Mouse (Mus musculus): ENCODE measurements around the gene 2310039H08Rik. TPM values are rescaled to one million over a fixed set of nuclear protein-coding genes. Genes with fewer than 3 reads are reported as not detected.
A peak's percentile ranks its signal among the peaks of the same experiment; 100 is the strongest.
"Not testable (repeated sequence)": the region's sequence is repeated elsewhere in the genome, so short reads cannot be mapped to it uniquely, and the experiment has no call there.

The 2310039H08Rik gene
- total RNA-seq, 2 experiments from 2014 or later: 18.7 to 21.1 TPM

DNA sequence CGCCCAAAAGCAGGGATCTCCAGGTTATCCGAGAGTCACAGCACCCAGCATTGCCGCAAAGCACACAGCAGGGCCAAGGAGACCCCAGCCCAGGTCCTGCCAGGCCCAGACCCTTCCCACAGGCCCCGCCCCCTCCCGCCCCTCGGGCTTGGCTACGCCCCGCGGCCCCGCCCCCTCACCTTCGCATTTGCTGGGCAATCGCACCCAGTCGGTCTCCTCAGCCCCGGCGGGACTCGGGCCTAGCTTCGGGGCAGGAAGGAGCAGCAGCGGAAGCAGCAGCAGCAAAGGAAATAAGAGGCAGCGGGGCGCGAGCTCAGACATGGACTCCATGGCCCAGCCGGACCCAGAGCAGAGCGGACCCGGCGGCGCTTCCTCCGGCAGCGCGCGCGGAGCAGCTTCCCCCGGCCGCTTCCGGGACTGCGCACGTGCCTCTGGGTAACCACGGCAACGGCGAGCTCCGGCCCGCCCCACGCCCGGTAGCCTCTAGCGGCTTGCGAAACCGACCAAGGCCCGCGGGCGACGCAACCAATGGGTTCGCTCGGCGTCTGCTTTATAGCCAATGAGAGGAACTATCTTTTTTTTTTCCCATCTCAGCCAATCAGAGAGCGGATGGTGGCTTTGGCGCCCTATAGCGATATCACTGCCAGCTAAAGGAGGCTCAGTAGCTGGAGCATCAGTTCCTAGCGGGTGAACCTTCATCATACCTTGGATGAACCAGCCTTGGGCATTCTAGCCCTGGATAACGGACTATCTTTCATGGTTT, 20.5 kb upstream of the 2310039H08Rik start, which contains the start of gene Cnpy3:
Gene Cnpy3, minus strand, starts transcription at position 421 of the 763 bp plus-strand sequence.
- peak; percentile 99 for DNase-seq
- intact Hi-C loops (cut with DNase I): no loop called here

DNA sequence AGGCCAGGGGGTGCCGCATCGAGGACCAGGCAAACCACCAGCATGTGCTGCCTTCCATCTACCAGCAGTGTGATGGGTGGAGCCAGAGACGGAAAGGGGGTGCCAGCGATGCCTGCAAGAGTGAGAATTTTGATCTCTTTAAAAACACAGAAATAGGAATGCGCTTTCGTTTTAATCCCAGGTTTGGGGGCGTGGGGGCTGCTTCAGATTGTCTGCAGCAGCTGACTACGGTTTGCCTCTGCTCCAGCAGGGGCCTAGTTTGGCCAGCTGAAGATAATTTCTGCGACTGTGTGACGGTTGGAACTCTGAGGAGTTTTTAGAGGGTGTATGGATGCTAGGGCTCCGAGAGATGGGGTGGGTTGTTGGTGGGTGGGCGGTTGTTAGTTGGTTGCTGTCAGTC, 13.7 kb upstream of the 2310039H08Rik start:
- no peak for DNase-seq

DNA sequence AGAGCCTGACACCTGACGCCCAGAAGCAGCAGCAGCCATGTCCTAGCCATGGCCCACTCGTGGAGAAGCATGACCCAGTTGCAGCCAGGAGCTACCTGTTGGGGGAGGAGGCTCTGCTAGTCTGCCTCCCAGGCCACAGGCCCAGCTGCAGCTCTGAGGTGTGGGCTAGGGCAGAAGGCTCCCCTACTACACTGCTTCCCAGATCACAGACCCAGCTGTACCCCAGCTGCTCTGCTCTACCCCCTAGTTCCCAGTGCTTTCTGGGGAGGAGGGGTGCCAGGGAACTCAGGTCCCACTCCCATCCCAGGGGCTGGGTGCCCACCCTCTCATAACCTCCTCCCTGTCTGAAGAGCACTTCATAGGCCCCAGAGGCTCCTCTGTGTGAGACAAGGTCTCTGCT, 8.9 kb upstream of the 2310039H08Rik start, which contains the start of gene Ptcra:
Gene Ptcra, minus strand, starts transcription at position 169 of the 400 bp plus-strand sequence.
- intact Hi-C loops (cut with DNase I): no loop called here
- no peak for DNase-seq

More for the DNA sequence above, 13.7 kb upstream of the 2310039H08Rik start:
- intact Hi-C loops (cut with DNase I): no loop called here

DNA sequence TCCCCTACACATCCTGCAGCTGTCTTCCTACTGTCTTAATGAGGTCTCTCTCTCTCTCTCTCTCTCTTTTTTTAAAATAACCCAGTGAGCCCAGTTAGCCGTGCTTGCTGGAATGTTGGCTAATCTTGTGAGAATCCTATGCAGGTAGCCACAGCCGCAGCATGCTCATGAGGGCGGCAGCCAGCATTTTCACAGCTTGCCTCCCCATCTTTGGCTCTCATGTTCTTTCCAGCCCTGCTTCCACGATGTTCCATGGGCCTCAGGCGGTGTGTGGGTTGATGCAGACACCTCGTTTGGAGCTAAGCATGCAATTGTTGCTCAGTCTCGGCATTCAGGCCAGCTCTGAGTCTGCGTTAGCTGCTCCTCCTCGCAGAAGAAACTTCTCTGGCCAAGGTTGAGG, 7.5 kb upstream of the 2310039H08Rik start:
- intact Hi-C loops (cut with DNase I): not testable (repeated sequence)

DNA sequence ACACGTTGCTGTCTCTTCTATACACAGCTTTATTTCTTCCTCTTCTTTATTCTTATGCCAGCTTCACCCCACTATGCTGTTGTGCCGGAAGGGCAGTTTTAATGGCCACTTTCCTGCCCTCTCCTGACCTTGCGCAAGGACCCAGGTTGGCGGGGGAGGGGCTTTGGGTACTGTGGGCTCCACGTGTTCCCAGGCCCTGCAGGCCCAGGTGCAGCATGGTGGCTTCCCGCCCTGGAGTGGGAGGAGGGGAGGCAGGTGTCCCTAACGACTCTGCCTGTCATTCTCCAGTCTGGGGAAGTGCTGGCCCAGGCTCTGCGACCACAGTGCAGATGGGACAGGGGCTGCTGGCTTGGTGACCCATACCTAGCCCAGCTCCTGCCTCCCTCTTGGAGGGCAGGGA, 4.6 kb upstream of the 2310039H08Rik start:
- intact Hi-C loops (cut with DNase I): no loop called here
- DNase-seq: peak; percentile 17

More for the DNA sequence above, 7.5 kb upstream of the 2310039H08Rik start:
- DNase-seq: not testable (repeated sequence)

DNA sequence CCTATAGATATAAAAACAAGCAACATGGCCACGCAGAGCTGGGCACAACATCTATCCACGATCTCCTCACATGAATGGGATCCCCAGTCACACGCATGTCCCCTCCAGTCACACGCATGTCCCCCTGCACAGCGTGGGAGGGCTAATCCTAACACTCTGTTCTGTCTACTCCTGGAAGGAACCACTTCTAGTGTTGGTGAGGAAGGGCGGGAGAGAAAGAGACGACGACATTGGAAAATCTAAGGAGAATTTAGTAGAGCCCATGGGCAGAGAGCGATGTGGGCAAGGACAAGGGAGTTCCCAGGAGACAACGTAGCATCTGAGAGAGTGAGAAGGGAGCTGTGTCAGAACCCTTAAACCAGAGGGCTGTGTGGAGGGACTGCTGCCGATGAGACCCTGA, 1.9 kb upstream of the 2310039H08Rik start:
- no peak for DNase-seq
- intact Hi-C loops (cut with DNase I): no loop called here

DNA sequence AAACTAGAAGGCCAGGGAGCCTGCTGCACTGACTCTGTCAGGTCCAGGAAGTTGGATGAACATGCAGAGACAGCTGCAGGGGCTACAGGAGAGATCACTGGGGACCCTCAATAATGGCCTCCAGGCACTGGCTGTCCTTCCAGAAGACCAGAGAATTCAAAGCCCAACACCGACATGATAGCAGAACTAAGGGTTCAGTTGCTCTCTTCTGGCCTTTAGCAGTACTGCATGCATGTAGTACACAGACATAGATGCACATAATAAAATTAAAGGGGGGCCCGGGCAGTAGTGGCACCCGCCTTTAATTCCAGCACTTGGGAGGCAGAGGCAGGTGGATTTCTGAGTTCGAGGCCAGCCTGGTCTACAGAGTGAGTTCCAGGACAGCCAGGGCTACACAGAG, 1.4 kb upstream of the 2310039H08Rik start:
- no peak for DNase-seq
- intact Hi-C loops (cut with DNase I): no loop called here

DNA sequence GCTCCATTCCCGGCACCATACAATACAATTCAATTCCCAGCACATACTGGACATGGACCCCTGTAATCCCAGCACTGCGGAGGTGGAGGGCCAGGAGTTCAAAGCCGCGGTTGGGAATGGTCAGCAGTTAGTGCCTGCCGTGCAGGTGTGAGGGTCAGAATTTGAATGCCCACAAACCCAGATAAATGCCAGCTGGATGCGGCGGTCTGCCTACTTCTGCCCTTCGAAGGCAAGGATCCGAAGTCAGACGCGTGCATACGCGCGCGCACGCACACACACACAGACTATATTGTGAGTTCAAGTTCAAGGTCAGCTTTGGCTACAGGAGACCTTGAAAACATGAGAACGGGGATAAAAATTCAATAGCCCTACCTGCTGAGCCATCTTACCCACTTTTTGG, 819 bp upstream of the 2310039H08Rik start:
- DNase-seq: no peak
- intact Hi-C loops (cut with DNase I): no loop called here

DNA sequence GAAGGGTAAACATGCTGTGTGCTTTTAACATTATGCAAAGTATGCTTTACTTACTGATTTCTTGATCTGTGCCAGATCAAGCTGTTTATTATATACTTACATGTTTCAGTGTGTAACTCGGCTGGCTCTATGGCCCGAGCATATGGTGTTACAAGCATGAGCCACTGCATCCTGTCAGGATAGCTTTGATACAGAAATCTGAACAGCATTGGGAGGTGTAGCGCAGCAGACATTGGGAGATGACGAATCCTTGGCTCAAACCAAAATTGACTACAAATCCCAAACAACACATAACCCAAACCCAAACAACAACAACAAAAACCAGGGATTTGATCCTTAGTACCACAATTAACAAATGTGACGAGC, 414 bp upstream of the 2310039H08Rik start:
- intact Hi-C loops (cut with DNase I): no loop called here
- DNase-seq: no peak

DNA sequence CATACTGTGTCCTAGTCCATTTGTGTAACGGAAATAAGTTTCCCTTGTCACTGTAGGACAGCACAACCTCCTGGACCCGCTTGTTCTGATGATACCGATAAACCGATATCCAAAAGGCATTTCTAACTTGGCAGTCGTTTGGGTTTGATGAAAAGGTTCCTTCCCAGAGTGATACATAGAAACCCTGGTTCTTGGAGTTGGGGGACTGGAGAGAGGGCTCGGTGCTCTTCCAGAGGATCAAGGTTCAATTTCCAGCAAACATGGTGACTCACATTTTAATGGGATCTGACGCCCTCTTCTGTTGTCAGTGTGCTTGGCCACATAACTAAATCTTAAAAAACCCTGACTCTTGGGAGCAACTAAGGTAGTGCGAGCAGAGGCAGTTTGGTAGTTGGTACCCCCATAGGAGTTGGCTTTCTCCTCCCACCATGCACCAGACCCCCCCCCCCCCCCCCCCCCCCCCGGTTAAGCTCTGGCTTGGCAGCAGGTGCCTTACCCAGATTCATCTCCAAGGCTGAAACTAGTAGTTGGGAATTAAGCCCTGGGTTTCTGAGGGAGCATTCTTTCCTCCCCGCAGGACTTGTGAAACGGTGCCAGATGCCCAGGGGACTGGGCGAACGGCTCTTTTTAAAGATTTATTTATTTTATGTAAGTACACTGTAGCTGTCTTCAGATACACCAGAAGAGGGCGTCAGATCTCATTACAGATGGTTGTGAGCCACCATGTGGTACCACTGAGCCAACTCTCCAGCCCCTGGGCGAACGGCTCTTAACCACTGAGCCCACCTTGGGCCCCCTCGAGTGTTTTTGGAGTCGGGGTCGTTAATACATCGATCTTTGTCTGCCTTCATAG, 1.1 kb downstream of the 2310039H08Rik start:
- DNase-seq: peak; percentile 36
- intact Hi-C loops (cut with DNase I): no loop called here

DNA sequence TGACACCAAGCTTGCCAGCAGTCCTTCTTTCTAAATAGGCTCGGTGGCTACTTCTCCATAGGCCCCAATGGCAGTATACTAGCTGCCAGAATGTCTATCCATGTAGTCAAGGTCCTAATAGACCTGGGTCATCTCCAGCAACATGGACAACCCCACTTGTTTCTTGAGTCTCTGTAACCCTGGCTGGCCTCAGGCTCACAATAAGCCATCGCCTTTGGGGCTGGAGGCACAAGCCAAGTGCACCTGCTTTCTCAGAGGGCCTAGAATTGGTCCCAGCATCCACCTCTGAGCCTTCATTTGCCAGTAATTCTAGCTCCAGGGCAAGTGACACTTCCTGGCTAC, 1.7 kb downstream of the 2310039H08Rik start:
- intact Hi-C loops (cut with DNase I): no loop called here
- DNase-seq: no peak

DNA sequence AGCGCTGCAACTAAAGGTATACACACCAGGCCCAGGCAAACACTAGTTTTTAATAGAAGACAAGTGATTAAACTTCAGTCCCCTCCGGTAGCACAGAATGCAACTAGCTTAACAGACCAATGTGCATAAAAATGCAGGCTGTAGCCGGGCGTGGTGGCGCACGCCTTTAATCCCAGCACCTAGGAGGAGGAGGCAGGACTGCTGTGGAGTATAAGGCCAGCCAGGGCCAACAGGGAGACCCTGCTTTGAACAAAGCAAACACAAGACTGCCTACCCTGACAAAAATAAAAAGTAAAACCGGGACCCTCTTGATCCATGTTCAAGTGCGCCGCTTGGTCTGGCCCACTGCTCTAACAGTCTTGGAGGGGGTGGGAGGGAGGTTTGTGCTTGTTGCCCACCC, 2.6 kb downstream of the 2310039H08Rik start:
- DNase-seq: no peak
- intact Hi-C loops (cut with DNase I): no loop called here

DNA sequence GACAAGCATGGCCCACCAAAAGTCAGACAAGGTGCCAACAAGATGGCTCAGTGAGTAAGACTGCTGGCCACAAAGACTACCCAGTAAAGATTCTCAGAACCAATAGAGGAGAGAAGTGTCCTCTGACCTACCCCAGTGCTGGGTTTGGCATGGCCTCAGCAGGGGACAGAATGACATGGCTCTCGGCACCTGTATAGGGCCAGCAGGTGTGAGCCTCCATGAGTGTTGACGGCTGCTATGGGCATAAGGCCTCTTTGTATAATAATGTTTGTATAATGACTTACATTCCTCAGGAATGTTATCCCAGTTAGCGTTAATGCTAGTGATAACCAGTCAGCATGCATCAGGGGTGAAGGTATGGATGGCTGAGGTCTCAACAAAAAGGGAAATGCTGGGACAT, 3.7 kb downstream of the 2310039H08Rik start:
- intact Hi-C loops (cut with DNase I): no loop called here
- no peak for DNase-seq

DNA sequence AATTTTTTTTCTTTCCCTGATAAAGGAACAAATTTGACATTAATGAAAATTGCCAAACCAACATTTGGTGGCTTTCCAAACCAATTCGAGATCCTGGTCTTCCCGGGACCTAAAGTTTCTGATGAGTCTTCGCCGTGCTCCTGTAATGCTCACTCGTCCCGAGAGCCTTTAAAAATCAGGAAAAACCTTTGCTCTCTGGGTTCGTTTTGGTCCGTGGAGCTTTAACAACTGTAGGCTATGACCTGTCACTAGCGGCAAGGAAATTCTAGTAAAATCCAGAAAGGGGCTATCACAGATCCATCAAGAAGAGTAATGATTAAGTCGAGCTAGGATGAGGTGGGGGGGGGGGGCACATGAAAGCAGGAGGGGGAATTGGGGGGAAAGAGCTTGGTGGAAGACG, 9.4 kb downstream of the 2310039H08Rik start:
- DNase-seq: no peak
- intact Hi-C loops (cut with DNase I): no loop called here

DNA sequence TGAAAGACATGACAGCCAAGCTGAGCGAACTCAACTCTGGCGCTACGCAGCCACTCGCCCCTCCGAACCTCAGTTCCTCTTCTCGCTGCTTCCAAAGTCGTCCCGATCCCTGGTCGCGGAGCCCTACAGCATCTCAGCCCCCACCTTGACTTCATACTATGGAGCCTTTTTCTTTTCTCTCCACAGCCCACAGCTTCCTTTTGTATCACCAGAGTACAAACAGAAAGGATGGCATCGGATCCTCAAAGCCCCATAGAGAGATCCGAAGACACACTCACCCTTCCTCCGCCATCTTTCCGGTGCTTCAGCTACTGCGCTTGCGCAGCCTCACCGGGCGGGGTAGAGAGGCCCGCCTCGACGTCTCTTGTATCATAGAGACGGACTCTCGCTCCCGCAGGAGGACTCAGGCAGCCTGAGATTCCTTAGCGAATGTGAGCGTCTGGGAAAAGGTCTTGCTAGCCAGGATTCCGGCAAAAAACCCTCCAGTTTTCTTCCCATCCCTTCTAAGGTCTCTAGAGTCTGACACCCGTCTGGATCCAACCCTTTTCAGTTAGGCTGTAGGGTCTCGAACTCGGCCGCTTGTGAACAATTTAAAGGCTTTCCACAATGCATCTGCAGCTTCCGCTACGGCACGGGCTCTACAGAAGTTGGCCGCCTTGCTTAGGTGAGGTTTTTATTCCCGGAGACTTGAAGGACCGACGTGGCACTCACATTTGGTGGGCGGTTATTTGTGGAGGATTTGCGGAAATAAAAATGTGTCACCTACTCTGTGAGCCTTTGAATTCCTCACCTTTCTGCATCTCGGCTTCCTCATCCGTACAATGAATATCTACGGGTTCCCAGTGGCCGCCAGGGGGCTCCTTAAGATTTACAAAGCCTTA, 10.1 kb downstream of the 2310039H08Rik start, which contains the start of gene Rpl7l1:
Gene Rpl7l1, minus strand, starts transcription at position 332 of the 881 bp plus-strand sequence.
- peak; percentile 95 for DNase-seq
- intact Hi-C loops (cut with DNase I): no loop called here

DNA sequence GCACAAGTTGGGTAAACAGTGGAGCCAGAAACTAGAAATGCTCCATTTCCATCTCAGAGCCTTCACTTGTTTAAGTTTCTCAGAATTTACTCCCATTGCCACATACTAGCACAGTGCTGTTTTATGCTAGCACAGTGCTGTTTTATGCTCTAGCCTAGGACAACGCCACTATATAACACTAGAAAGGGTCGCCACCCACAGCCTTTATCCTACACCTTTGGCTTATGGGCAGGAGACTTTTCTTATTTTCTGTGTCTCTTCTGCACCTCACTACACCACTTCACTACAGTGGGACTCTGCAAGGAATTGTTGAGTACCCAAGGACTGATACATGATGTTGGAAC, 10.8 kb downstream of the 2310039H08Rik start:
- intact Hi-C loops (cut with DNase I): no loop called here

DNA sequence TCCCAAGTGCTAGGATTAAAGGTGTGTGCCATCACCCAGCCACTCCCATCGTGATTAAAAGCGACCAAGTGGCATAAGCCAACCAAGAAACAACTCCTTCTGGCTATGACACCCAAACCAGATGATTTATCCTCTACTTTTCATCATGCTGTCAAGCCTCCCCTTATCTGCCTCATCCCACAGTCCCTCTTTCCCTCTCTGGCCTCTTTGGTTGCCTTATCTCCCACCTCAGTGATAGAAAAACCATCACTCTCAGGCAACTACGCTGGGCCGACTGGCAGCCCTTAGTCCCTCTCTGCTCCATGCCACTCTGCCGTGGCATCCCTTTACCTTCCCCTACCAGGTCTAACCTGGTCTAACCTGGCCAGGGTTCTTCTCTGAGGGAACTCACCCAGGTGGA, 14.5 kb downstream of the 2310039H08Rik start:
- intact Hi-C loops (cut with DNase I): no loop called here
- no peak for DNase-seq

More for the DNA sequence above, 10.8 kb downstream of the 2310039H08Rik start:
- DNase-seq: no peak

DNA sequence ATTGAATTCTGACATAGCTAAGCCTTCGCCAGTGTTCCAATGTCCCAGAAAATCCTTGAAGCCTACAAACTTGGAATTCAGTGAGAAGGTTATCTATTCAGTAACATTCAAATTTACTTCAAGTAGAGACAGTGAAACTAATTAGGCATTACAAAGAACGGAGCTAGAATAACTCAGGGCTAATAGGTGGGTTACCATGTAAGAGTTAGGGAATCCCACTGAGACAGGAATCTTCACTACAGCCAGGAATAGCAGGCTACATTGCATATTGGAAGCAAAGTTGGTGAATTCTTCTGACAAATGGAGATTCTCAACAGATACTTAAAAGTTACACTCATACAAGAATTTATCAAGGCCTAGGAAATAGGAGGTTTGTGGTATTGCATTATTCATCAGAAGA, 15.5 kb downstream of the 2310039H08Rik start:
- intact Hi-C loops (cut with DNase I); DNase-seq: not testable (repeated sequence)

DNA sequence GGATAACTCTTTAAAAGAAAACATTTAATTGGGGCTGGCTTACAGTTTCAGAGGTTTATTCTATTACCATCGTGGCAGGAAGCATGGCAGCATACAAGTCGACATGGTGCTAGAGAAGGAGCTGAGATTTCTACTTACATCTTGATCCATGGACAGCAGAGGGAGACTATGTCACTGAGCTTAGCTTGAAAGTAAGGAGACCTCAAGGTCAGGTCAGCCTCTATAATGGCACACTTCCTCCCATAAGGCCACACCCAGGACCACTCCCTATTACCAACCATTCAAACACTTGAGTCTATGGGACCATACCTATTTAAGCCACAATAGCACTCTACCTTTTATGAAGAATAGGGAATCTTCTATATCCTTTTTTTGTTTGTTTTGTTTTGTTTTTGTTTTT, 20.5 kb downstream of the 2310039H08Rik start:
- DNase-seq: no peak
- intact Hi-C loops (cut with DNase I): no loop called here

DNA sequence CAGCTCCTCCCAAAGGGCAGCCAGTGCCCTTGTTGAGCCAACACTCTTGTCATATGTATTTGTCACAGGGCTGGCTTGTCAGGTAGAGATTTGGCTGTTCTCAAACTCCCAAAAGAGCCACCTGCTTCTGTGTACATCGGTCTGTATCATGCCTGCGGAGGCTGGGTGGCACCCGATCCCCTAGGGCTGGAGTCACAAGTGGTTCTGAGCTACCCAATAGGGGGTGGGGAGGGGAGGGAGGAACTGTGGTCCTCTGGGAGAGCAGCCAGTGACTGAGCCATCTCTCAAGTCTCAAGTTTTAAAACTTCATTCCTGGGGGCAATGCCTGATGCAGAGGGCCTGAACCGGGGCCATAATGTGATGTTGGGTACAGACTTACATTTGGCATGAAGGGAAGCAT, 24.3 kb downstream of the 2310039H08Rik start:
- intact Hi-C loops (cut with DNase I): no loop called here
- DNase-seq: no peak

DNA sequence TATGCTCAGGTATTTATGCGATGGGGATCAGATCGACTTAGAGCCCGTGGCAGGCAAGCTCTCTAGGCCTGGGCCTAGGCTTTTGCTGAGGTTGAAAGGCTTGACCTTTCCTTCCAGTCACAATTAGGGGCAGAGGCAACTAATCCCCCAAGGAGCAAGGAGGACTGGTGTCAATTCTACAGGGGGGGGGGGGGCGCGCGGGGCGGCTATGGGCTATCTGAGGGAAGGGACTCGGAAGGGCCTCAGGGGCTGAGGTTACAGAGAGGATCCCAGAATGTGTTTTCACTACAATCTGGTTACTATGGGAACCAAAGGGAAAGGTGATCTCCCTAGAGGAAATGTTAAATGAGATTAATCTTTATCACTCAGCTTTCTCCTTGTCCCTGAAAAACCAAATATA, 25.0 kb downstream of the 2310039H08Rik start:
- intact Hi-C loops (cut with DNase I): no loop called here
- no peak for DNase-seq

All from left cerebral cortex, postnatal 4 days (tissue).